Comparison of ENCODE assay signal across 10 mouse cellular contexts in genomic region chr1:86497986-86498385, GRCm38 (mm10). TPM values are rescaled to one million over a fixed set of nuclear protein-coding genes. Genes with fewer than 3 reads are reported as not detected.
A peak's percentile ranks its signal among the peaks of the same experiment; 100 is the strongest.
DNase-seq lines count a peak whose midpoint lies in the region; ATAC-seq and TF ChIP-seq lines count a peak whose summit lies in the region.
"Had no signal": no experiment of that assay in that cellular context is flagged by ENCODE, and none has a peak within 500 bp of the region (broad histone marks: within the 10 kb centered on the region; RNA-seq: fewer than 3 reads in every experiment).

No protein-coding gene starts in this region.

- no peak for ATAC-seq in neural tube, embryonic 13.5 days (ENCODE audit: low read depth)
- ATAC-seq in granulocyte monocyte progenitor cell, adult 5-6 weeks (replicated peaks; ENCODE audit: poor library complexity, severe bottlenecking), result no peak

- H3K9ac ChIP-seq in neural tube, embryonic 13.5 days, result no peak overlapping the region
- H3K9ac ChIP-seq: midbrain, embryonic 12.5 days had no signal

- DNase-seq in gastrocnemius, adult 2 months, result no peak
- no peak for DNase-seq in gastrocnemius, postnatal 10 days
- DNase-seq in neural tube, embryonic 10.5 days (ENCODE audit: extremely low spot score, low spot score), result no peak
- DNase-seq in limb, embryonic 10.5 days (ENCODE audit: low spot score), result no peak
- peak; percentile 84 for DNase-seq in yolk sac, embryonic 10.5 days (ENCODE audit: low spot score)
- no peak for DNase-seq in thymus, postnatal 10 days (ENCODE audit: low spot score in 2 of 2)

- H3K27ac ChIP-seq in gastrocnemius, adult 2 months, result peak overlapping the region; percentile 64
- H3K27ac ChIP-seq in neural tube, embryonic 13.5 days (replicated peaks), result peak overlapping the region; percentile 72
- peak overlapping the region; percentile 61; the same call in 1 of the 2 replicates for H3K27ac ChIP-seq in limb, embryonic 10.5 days
- H3K27ac ChIP-seq: hindbrain, embryonic 15.5 days had no signal

- no peaks in the 10 kb centered on the region for H3K9me3 ChIP-seq in neural tube, embryonic 13.5 days
- no peaks in the 10 kb centered on the region for H3K9me3 ChIP-seq in limb, embryonic 10.5 days (replicated peaks)
- H3K9me3 ChIP-seq: hindbrain, embryonic 15.5 days; midbrain, embryonic 12.5 days had no signal

- no peaks in the 10 kb centered on the region for H3K27me3 ChIP-seq in neural tube, embryonic 13.5 days
- H3K27me3 ChIP-seq in limb, embryonic 10.5 days (ENCODE audit: low read depth, poor library complexity, severe bottlenecking), result no peaks in the 10 kb centered on the region
- H3K27me3 ChIP-seq: hindbrain, embryonic 15.5 days; midbrain, embryonic 12.5 days had no signal

- intact Hi-C loops in gastrocnemius, adult 2 months (cut with DNase I), result no loop called here

- peaks cover 50% of the 10 kb centered on the region for H3K4me1 ChIP-seq in neural tube, embryonic 13.5 days (replicated peaks)
- H3K4me1 ChIP-seq in limb, embryonic 10.5 days, result peaks cover 43% of the 10 kb centered on the region

- no peak for TF ChIP-seq CTCF in gastrocnemius, adult 2 months (IDR thresholded peaks at IDR 0.05)

- WGBS in neural tube, embryonic 13.5 days, result 31% methylated on average over 3 of the region's 3 CpGs
- WGBS in limb, embryonic 10.5 days, result 62% methylated on average over 3 of the region's 3 CpGs

- H3K4me2 ChIP-seq in neural tube, embryonic 13.5 days, result no peak overlapping the region
- H3K4me2 ChIP-seq: hindbrain, embryonic 15.5 days; midbrain, embryonic 12.5 days had no signal

- H3K4me3 ChIP-seq in gastrocnemius, adult 2 months, result no peak overlapping the region
- no peak overlapping the region for H3K4me3 ChIP-seq in neural tube, embryonic 13.5 days
- H3K4me3 ChIP-seq in limb, embryonic 10.5 days, result no peak overlapping the region
- H3K4me3 ChIP-seq: hindbrain, embryonic 15.5 days; midbrain, embryonic 12.5 days had no signal

- H3K36me3 ChIP-seq in neural tube, embryonic 13.5 days, result no peaks in the 10 kb centered on the region
- H3K36me3 ChIP-seq in limb, embryonic 10.5 days, result no peaks in the 10 kb centered on the region
- H3K36me3 ChIP-seq: hindbrain, embryonic 15.5 days; midbrain, embryonic 12.5 days had no signal

RNA-seq across cellular contexts. Expression of gene Ptma, which starts 28.5 kb away (rescaled TPM):
- 100 to 1,000 TPM in 1 of 2 experiments, 10 to 100 TPM in 1; 58.5 to 108 TPM for total RNA-seq in gastrocnemius, adult 2 months (2021)
- 100 to 1,000 TPM; 358 to 428 TPM for total RNA-seq in gastrocnemius, postnatal 10 days (2021)
- polyA plus RNA-seq in neural tube, embryonic 13.5 days (2015; fragmentation: Nextera tagmentation; extraction: Ambion mirVana), result 2,347 and 2,536 TPM in 2 replicates
- 3,283 and 3,422 TPM in 2 replicates for polyA plus RNA-seq in limb, embryonic 10.5 days (2016; fragmentation: Nextera tagmentation; extraction: Ambion mirVana)
- total RNA-seq in granulocyte monocyte progenitor cell, adult 5-6 weeks (2014; fragmentation: Nextera tagmentation), result 3,814 and 3,953 TPM in 2 replicates
- total RNA-seq in granulocyte monocyte progenitor cell, adult 5-6 weeks (2017), result 7,771 and 8,789 TPM in 2 replicates

Comparison
In these comparisons a context has a peak if more than half of its experiments do, and no peak if none do; other contexts are left out.
1. RNA of gene Ptma, which starts 28.5 kb away (total RNA-seq): 3,814 to 8,789 TPM in granulocyte monocyte progenitor cell, adult 5-6 weeks; 358 to 428 TPM in gastrocnemius, postnatal 10 days and 58.5 to 108 TPM in gastrocnemius, adult 2 months; every median in the first group is over 4 times any median in the second.
2. Peak in every context shown above with its lines, with median percentiles within 50 percentile points of each other: H3K27ac ChIP-seq.